Mouse (Mus musculus) right cerebral cortex, postnatal 36 days (tissue): ENCODE measurements at regions not wholly inside any gene's neighbourhood (a gene's known extent, or its start where the extent isn't known, plus 50 kb on each side); places are given as distances from the start of the nearest gene placed in this dataset.
A peak's percentile ranks its signal among the peaks of the same experiment; 100 is the strongest.

Experiments used
- DNase-seq, 2 experiments: peaks; one replicate each; pipeline ENCODE4 v3.0.0; 2022; ENCODE audit warnings: low spot score in 2 of 2, mixed read lengths in 1 of 2

DNA sequence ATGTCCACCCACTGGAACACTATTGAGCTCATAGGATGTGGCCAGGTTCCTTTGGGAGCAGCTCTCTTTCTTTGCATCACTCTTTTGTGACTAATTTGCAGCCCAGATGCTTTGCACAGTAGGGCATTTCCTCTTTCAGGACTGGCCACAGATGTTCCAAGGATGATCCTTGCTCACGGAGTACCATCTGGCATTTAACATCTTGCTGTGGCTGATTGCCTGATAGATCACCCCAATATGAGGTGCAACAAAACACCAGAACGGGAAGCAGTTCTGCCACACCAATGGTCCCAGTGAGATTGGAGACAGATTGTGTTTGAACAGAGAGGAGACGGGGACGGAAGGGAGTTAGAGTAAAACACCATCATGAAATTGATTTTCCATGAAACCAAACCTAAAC lies 423.0 kb downstream of the Rwdd3 start:
- DNase-seq, result no peak

DNA sequence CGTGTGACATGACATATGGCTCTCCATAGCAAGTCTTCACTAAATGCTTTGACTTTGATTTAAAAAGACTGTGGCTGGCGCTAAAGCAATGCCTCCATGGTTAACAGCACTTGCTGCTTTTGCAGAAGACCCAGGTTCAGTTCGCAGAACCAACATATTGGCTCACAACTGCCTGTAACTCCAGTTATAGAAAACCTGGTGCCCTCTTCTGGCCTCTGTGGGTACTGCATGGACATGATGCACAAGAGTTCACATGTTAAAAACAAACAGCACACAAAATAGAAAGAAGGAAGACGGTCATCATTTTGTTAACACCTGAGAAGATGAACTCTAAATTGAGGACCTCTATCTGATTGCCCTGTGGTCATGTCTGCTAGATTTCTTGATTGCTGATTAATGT lies 423.8 kb downstream of the Rwdd3 start:
- DNase-seq, result no peak

DNA sequence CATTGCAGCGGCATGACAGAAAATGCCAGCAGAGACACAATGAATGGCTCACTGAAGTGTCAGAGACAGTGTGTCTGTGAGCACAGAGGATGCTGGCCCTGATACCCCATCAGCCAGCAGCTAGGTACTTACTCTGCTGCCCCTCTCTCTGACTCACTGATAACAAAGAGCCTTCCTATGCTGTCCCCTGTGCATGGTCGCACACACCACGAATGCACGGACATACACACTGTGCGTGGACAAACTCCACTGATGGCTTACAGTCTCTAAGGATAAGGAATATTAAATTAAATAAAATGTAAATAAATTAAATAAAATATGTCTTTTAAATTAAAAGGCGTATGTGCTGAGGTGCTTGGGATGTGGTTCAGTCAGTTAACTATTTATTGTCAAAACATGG lies 438.2 kb downstream of the Rwdd3 start:
- no peak for DNase-seq

DNA sequence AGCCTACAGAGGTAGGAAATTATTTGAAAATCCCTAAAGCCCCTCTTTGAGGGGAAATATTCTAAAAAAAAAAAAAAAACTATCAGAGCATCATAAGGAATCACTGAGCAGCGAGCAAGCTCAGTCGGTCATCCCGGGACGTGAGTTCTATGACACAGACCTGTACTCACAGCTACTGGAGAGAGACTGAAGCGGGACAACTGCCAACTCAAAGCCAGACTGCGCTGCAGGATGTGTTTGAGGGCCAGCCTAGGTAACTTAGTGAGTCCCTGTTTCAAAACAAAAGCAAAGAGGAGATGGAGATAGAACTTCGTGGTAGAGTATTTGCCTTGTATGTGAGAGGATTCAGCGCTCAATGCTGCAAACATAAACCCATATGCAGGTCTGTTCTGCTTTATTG lies 439.1 kb downstream of the Rwdd3 start:
- no peak for DNase-seq

DNA sequence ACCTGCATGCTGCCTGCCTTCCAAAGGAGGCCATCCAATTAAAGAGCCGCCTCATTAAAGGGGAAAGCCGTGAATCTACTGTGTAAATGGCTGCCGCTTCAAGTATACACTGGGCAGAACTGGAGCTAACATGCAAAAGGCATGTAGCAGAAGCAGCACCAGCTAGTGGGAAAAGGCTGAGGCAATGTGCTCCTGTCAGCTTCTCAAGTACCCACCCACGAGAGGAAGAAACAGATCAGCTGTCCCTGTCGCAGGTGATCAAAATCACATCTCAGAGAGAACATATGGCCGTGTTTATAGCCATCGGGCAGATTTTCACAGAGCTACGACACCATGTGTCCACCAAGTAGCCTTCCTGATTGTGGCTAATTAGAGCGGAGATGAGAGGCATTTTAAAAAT lies 440.2 kb downstream of the Rwdd3 start:
- DNase-seq, result peak in 1 of 2 experiments; percentile 10

DNA sequence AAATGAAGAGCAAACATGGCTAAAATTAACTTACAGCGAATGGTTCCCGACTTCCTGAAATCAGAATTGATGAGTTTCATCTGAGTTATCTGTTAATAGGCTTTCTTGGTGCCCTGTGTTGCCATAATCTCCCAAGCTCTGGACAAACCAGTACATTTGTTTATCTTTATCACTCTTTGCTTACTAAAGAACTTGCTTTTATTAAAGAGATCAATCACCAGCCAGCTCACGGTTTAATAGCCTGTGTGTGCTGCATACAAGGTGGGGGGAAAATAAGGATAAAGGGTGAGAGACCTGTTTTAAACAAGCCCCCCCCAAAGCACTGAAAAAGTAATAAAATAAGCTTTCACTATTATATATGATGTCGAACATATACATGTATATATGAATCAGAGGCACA lies 441.3 kb downstream of the Rwdd3 start:
- no peak for DNase-seq

DNA sequence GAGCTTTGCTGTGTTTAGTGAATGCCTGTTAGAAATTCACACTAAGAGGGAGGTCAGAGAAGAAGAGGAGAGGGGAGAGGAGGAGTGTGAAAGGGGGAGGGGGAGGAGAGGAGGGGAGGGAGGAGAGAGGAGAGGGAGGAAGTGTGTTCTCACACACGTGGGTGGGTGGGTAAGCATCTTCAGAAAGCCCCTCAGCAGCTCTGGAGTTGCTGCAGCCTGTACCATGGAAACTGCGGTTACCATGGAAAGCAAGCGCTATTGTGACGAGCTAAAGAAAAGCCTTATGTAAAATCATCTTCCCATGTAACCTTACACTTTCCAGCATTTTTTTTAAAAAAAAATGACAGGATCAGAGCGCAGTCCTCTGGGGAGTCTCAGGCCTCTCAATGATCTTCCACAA lies 441.8 kb downstream of the Rwdd3 start:
- peak; percentile 46 to 65 for DNase-seq

DNA sequence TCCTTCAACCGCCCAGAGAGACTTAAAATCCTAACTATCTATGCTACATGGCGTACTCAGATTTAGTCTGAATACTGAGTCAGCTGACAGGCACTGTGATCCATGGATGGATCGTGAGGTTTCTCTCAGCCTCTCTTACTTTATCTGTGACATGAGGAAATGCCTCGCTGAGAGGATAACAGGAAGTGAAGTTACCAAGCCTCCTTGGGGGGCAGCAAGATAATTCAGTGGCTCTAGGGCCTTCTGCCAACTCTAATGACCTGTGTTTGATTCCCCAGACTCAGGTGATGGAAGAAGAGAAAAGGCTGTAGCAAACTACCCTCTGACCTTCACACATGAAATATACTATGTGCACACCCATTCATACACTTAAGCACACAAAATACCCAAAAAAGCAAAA lies 486.3 kb downstream of the Rwdd3 start:
- no peak for DNase-seq

DNA sequence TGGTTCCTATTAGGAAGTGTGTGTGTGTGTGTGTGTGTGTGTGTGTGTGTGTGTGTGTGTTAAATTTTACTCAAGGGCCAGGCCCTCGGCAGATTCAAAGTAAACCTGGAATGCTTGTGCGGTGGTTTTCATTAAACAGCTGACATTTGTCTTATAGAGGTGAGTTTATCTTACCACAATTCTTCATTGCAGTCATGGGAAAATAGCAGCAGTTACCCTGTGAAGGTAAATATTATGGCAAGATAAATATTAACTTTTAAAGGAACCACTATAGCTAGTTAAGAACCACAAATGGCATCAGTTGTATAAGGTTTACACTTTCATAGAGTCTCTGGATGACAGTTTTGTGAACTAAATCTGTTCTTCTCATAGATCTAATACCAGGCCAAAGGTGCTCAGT lies 495.6 kb downstream of the Rwdd3 start:
- DNase-seq, result no peak

DNA sequence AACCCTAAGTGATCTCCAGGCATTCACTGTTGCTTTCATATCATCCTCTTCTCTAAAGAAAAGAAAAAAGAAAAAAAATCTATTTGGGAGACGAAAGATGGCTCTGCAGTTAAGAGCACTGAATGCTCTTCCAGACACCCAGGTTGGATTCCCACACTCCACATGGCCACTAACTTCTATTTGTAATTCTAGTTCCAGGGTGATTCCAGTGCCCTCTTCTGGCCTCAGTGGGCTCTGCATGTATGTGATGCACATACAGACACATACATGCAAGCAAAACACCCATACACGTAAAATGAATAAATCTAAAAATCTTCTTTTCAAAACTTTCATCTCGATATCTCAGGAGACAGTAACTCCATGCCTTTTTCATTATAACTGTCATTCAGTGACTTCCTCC lies 502.8 kb downstream of the Rwdd3 start:
- no peak for DNase-seq

DNA sequence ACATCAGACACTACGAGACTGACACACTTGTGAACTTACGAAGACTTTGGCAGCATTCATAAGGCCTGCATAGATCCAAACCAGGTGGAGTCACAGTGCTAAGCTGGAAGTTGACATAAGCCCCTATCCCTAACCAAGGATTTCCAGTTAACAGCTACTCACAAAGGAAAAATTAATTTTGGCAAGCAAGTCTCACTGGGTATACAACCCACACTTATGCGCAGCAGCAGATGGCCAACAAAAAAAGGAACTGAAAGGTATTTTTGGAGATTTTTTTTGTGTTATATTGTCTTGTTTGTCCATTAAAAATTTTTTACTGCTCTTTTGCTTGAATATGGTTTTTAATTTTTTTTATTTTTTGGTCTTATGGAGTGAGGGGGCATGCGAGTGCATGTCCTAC lies 509.0 kb downstream of the Rwdd3 start:
- peak in 1 of 2 experiments; percentile 18 for DNase-seq

DNA sequence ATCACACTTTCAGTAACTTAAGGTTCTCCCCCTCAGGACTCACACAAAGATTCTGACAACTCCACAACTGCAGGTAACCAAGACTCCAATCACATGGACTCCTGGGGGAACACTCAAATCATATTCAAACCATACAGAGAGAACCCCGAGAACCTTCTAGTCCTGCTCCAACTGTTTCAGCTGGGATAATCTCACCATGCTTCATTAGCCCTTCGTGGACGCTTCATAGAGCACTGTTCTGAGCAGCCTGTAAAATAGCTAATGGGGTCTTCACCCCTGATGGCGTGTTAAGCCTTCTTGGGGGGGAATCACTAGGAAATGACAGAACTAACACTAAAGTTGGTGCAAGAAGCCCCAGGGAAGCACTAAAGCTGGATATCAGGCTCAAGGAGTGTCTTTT lies 510.7 kb downstream of the Rwdd3 start:
- no peak for DNase-seq

DNA sequence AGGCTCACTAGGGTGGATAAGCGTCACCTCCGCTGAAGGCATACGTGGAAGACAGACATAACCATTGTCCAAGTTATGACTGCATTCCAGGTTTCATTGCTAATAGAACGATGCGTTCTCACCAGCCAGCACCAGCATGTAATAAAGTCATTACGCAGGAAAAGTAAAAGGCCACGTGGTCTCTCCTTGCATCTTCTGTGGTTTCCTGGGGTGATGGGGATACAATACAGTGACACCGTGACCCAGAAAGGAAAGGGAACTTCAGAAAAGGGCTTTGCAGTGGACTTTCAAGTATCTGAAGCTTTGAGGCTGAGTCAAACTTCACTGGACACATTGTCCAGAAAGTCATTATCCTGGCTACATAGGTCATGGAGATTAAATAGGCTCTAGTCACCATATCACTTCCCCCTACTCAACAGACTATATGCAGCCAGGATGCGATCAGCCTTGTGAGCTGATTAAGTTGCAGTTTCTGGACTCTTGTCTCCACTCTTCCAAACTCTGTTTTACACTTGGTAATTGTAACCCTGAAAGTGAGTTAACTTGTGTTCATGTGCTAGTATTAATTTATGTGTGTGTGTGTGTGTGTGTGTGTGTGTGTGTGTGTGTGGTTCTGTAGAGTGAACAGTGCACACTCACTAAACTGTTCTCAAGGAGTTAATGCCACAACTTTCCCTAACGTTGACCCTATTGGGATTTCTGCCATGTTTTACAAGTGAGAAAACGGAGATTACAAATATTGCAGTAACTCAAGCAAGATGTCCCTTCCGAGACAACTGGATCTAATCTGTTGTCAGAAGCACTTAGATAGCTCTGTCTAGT lies 522.2 kb downstream of the Rwdd3 start:
- no peak for DNase-seq

DNA sequence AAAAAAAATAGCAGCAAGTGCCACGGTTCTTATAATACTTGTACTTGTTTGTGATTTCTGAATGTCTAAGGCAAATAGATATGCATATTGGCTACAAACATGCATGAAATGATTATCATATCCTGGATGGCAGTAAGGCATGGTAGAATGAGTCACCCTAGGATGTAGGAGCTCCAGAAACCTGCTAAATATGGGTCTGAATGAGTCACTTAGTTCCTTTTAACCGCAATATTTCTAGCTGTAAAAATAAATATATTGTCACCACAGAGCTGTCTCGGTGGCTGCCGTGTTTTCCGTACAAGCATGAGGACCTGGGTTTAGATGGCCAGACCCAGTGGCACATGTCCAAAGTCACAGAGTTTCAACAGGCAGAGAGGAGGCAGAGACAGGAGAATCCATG lies 523.1 kb downstream of the Rwdd3 start:
- DNase-seq, result no peak

DNA sequence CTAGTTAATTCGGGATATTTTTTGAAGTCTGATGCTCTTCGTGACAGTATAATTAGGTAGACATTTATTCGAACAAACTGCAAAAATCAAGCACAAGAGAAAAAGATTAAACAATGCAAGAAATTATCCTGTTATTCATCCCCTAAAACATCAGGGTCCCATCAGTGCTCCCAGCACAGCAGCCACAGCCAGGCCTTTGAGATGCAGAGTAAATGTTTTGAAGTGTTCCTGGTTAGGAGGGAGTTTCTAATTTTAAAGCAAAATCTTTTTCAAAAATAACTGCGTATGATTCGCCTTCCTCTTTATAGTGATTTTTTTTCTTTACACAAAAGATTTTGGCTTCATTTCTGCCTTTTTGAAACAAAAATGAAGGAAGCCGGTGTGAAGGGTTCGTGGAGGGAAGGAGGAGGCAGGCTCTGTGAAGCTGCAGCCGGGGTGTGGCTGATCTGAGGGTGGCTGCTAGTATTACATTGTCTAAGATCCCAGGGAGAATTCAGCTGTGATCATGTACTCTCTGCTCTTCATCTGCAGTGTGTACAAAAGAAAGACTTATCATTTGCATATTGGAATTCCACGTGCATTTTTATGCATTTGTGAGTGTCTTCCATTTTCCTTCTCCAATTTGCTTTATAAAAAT lies 534.7 kb downstream of the Rwdd3 start:
- DNase-seq, result peak; percentile 14 to 23

DNA sequence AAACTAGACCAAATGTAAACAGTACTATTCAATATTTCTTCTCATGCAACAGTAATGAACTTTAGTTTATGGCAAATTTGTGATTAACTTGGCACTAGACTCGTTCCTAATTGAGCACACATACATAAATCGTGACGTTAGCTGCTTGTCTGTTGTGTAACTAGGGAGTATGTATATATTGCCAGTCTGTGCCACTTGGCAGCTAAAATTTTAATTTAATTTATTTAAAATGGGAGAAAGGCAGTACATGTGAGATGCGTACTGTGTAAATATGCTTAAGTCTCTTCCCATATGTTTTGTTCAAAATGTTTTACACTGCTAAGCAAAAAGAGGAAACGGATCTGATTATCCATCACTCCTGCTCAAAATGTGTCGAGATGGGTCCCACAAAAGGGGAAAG lies 553.1 kb downstream of the Rwdd3 start:
- DNase-seq, result no peak

DNA sequence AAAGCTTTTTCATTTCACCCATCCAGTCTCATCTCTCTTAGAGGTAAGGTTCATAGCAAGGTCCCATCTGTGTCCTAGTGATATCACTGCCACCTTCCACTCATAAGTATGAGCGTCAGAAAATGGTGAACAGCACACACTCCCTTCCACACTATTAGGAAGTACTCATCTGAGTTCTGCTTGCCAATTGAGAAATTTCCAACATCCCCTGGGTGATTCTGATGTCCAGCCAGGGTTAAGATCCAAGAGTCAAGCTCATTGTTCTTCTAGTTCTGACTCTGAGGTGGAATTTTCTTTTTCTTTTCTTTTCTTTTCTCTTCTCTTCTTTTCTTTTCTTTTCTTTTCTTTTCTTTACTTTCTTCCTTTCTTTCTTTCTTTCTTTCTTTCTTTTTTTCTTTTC lies 577.3 kb downstream of the Rwdd3 start:
- no peak for DNase-seq

DNA sequence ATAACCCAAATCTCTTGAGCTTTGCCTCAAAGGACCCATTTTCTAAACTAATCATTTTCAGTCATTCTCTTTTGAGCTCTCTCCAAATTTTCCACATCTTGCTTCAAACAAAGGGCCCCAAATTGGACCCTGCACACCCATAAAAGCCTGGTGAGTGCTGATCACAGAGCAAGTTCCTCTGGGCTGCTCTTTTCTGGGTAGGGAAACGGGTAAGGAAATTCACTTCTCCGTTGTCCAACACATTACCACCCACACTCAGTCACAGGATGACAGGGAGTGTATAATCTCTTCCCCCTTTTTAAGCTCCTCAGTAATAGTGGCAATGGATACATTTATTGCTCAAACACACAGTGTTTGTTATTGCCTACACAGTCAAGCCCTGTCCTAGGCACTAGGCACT lies 580.3 kb downstream of the Rwdd3 start:
- no peak for DNase-seq

DNA sequence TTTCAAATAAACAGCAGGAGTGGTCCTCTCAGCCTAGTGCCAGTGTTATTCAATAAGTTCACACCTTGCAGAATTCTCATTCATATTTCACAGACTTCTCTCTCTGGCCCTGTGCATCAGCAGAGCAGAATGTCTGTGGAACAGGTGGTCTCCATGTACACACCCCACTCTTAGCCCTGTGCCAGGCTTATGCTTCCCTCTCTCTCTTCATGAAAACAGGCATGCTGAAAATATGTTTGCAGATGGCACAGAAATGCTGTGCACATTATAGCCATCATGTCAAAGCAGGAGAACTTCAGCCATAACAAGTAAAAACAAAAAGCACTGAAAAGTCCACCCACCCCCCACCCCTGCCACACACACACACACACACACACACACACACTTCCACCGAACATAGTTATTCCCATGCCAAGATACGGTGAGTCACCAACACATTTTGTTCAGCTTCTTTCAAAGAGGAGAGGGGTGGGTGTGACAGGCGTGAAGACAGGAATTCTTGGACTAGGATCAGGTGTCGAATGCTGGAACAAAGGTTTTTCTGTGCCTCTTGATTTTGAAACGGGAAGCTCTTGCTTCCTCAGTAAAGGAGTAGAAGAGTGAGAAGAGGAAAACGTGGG lies 600.6 kb downstream of the Rwdd3 start:
- DNase-seq, result peak; percentile 34 to 40

DNA sequence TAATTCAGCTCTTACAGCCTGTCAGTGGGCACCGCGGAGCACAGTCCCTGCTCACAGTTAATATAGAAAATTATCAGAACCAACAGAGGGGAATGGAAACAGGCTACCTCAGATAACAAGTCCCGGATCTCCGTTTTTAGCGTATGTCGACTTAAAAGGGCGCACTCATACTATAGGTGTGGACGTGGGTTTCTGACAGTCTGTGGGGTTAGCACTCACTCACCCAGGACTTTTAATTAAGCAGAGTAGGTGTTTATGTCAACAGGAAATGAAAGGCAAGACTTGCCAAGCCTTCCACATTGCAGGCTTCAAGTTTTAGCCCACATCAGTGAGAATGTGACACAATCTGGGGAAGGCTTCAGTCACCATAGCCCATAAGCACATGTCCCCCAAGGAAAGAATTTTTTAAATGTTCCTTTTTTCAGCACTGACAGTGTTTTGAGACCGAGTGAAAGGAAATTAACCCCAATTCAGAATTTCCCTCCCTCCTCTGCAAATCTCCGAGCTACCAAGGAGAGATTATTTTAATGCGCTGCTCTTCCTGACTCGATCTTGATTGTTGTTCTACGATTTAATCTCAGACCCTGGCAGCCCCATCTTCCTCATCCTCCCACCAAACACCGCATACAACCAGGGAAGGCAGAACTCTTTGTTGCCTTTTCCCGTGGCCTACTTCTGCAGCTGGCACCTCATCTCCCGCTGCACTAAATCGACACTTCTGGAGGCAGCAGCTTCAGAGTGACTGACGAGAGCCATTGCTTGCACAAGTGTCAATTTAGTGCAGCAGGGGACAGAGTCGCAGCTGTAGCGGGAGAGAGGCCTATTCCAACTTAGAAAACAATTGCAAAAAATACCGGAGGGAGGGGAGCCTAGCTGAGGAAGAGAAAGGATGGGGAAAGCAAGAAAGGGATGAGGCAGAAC lies 629.7 kb downstream of the Rwdd3 start:
- peak in 1 of 2 experiments; percentile 4 for DNase-seq

DNA sequence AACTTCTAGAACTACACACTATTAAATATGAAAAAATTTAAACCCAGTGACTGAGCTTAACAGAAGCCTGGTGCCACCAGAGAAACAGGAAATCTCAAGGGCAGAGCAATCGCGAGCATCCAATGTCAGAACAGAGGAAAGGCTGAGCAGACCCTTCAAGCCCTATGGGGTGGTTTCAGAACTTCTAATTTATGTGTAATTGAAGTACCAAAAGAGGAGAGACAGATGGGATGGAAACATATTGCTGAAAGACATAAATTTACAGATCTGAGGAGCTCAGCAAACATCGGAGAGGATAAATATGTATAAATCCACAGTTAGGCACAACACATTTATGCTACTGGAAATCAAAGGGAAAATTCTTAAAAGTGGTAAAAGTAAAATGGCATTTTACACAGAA lies 637.6 kb downstream of the Rwdd3 start:
- DNase-seq, result no peak
